Mouse (Mus musculus) cerebellum, adult 9-10 months (tissue): Measurements from ENCODE around the gene Ttyh3.

Experiments
- DNase-seq: peaks from one replicate; pipeline ENCODE4 v3.0.0; 2022

Gene Ttyh3

DNA sequence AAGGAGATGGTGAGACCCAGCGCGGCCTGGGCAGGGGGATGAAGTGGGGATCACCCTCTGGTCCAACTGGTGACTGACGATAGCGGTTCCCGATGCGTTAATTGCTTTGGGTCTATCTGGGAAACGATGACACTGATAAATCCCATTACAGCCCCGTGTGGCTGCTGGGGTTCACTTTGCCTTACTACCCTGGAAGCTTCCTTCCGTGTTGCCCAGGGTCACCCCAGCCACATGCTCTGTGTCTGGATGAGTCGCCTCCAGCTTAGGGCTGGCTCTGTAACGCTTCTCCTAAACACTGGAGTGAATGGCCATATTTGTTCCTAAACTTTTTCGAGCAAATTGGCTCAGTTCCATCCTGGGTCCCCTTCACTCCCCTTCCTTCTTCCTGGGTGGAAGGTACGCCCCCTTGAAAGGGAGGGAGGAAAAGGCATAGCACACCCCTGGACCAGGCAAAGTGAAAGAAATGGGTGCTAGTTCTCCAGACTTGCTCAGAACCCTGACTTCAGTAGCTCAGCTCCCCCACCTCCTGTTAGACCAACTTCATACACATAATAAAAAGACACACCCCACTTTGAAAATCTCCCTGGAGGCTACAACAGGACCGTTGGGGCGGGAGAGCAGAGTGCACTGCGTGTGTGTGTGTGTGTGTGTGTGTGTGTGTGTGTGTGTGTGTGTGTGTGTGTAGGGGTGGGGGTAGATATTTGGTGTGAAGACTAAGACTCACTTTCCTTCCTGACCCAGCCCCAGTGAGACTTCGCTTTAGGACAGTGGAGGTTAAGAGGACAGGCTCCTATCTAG lies 40.8 kb downstream of the Ttyh3 start:
- DNase-seq, result no peak

DNA sequence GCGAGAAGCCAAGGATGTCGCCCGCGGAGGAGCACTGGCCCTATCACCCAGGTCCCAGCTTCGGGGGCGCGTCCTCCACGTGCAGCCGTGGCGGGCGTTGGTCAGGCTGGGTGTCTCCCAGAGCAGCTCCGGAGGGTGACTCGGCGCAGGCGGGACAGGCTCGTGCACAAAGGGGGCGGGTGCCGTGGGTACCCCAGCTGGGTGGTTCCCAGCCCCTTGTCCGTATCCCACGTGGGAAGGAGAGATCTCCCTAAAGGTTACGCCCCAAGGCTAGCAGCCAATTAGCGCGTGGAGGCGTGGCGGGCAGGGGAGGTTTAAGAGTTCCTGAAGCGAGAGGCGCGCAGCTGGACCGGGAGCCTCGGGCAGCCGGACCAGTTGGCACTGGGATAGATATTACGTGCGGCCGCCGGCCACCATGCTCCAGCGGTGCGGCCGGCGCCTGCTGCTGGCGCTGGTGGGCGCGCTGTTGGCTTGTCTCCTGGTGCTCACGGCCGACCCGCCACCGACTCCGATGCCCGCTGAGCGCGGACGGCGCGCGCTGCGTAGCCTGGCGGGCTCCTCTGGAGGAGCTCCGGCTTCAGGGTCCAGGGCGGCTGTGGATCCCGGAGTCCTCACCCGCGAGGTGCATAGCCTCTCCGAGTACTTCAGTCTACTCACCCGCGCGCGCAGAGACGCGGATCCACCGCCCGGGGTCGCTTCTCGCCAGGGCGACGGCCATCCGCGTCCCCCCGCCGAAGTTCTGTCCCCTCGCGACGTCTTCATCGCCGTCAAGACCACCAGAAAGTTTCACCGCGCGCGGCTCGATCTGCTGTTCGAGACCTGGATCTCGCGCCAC lies 41.6 kb downstream of the Ttyh3 start, which contains the start of gene Lfng:
Lfng (plus strand) TSS at position 320 of the 835 bp plus-strand sequence.
- peak; percentile 36 for DNase-seq

DNA sequence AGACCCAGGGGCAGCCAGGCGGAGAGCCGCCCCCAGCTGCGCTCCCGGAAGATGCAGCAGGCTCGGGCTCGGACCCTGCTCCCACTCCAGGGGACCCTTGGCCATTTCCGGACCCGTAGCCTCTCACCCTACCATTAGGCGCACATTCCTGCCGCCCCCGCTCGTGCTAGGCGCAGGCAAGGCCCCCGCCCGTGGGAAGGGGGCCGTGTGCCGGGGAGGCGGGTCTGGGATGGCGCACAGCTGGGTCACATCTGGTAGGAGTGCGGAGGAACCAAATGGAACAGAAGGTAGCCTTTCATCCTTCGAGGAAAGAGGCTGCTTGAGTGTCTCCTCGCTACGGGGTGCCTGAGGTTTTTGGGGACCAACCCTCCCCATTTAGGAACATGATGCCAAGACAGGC lies 42.4 kb downstream of the Ttyh3 start:
- DNase-seq, result no peak

DNA sequence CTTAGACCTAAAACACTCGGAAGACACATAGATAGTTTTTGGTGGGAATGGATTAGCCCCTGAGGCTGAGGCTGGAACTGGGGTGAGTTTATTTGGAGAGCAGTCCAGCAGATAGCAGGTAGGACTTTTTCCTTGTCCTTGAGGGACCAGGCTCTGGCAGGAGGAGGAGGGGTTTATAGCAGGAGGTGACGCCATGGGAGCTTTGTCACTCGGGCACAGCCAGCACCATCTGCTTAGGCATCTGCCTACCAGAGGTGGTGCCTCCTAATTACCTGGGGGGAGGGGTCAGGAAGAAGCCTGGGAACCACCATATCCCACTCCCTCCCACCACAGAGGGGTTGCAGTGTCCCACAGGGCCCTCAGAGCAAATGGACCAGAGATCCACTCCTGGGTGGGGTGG lies 43.6 kb downstream of the Ttyh3 start:
- no peak for DNase-seq

DNA sequence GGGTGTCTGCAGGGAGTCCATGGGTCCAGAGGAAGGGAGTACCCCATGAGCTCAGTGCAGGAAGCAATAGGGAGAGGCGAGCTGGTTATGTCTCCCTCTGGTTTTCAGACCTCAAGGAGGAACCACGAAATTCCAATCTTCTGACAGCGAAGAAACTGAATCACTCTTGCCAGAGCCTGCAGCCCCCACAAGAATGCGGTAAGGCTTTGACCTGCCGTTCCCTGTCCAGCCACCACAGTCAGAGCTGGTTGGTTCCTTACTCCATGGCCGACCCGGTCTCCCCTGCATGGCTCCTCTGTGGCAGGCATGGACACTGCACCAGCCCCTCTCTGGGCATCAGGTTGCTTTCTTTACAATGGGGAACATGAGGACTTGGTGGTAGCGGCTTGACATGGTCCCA lies 44.4 kb downstream of the Ttyh3 start:
- DNase-seq, result no peak

DNA sequence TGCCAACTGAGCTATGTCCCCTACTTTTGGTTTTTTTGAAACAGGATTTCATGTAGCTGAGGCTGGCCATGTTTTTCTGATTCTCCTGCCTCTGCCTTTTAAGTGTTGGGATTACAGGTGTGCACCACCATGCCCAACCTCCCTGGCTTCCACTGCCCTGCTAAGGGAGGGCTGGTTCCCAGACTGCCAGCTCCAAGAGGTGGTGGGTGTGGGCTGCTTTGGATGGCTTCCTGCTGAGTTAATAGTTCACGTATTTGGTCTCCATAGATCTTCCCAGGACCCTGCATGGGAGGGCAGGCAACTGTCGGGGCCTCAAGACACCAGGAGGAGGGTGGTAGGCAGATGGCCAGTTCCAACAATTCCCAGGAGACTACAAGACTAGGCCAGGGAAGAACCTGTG lies 46.3 kb downstream of the Ttyh3 start:
- no peak for DNase-seq

DNA sequence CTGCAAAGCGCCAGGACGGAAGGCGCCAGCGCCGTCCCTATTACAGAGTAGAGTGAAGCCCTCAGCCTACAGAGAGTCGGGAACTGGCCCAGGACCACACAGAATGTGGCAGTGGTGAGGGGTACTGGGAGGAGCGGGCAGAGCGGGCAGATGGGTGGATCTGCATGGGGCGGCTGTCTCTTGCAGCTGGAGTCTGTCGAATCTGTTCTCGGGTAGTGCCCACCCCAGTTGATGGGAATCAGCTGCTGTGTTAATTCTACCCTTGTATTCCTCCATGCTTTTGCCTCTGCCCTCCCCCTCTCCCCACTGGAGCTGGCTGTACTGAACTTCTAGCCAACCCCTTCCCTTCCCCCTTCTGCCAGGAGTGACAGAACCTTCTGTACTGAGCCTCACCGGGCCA lies 47.1 kb downstream of the Ttyh3 start:
- DNase-seq, result no peak

DNA sequence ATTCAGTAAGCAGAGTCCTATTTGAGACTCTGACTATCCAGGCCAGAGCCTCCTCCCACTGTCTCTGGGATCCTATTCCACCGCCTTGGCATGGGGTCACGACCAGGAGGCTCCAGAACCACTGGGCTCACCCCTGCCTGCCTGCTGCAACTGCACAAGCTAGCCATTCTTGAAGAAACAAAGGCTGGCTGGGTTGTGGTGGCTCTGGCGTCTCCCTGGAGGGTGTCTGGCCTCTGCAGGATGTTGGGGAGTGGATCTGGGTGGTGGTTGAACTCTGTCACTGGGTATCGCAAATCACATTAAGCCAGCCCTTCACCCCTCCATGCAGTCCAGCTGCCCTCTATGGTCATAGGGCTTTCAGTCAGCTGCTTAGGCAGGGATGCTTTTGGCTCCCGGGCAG lies 48.9 kb downstream of the Ttyh3 start:
- DNase-seq, result no peak

DNA sequence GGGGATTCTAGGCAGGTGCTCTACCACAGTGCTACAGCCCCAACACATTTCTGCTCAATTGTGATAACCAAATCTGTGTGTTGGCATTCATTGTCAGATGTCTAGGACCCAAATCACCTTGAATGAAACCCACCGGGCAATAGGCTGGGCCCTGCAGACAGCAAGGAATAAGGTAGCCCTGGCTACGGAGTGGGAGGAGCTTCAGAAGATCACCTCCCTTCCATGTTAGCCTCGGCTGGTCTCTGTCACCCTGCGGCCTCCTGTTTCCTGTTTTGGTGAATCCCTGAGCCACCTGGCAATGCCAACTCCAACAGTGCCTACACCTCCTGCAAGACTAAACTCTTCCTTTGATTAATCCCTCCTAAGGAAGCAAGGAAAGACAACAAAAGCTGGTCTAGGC lies 51.0 kb downstream of the Ttyh3 start:
- no peak for DNase-seq

DNA sequence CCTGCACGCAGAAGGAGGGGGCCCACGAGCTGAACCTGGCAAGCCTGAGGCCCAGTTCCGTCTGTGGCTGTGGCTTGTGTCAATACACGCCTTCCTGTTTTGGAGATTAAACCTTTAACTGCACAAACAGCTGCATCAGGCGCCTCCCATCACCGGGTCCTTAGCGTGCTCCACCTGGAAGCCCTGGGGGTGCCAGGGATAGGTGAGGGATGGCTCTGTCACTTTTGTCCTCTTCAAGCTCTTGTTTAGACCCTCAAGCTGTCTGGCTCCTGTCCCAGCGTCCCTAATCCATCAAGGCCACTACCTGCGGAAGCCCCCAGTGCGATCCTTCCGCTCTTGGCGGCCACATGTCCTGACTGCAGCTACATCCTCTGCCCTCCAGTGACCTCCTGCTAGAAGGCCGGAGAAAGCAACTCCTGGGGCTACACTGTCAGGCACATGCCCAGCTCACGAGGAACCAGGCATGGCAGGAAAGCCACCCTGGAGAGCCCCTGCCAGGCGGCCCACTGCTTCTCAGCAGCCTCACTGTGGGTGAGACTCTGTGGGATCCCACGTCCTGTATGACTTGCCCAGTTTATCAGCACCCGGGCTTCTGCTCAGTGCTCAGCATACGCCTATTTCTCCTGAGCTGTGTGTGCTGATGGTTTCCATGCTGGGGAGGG lies 51.8 kb downstream of the Ttyh3 start:
- DNase-seq, result no peak

DNA sequence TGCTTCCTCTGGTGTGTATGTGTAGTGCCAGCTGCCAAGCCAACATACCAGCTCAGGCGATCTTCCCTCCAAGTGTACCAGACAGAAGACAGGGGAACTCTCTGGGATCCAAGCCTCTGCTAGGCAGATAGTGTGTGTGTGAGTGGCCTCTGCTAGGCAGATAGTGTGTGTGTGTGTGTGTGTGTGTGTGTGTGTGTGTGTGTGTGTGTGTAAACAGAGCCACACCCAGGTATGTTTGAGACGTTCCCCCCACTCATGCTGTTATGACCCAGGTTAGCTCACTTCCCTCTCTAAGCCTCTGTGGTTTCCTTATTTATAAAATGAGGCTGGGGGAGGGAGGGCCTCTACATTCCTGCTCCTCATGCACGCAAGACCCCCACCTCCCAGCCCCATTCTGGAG lies 52.4 kb downstream of the Ttyh3 start:
- no peak for DNase-seq

DNA sequence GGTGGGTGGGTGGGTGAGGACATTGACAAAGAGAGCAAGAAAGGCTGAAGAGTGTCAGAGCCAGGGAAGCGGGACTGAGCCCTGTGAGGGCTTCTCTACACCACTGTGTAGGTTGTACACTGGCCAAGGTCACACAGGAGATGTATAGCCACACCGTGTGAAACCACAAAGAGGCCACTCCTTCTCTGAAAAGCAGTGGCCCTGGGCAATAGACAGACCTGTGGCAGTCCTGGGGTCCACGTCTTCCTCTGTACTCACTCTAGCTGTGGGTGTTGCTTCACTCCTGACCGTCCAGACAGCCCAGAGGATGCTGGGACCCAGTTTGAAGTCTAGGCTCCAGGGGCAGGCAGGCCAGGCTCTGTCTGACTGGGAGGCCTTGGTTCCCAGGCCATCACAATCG lies 54.0 kb downstream of the Ttyh3 start:
- DNase-seq, result no peak

DNA sequence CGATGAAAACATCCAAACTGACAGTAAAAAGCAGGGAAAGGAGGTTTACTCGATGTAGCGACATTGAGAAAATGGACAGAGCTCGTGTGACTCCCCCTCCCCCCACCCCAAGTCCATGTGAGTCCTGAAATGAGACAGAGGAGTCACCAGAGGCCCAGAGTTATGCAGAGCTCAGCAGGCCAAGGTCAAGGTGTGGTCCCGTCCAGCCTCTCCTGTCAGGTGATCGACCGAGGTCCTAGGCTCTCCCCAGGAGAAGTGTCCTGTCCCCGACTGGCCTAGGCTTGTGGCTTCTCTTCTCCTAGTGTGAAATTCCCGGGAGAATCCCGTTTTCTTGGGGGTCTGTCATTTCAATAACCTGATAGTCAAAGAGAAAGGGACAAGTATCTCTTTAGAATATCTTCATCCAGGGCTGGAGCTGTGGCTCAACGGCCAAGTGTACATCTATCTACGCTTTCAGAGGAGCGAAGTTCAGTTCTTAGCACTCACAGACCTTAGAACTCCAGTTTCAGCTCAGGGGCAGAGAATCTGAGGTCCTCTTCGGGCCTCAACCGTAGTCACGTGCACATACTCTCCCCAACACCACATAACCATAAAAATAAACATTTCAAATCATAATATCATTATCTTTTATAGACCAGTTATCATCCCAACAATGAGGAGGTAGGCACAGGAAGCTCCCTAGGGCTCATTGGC lies 59.6 kb downstream of the Ttyh3 start:
- no peak for DNase-seq

DNA sequence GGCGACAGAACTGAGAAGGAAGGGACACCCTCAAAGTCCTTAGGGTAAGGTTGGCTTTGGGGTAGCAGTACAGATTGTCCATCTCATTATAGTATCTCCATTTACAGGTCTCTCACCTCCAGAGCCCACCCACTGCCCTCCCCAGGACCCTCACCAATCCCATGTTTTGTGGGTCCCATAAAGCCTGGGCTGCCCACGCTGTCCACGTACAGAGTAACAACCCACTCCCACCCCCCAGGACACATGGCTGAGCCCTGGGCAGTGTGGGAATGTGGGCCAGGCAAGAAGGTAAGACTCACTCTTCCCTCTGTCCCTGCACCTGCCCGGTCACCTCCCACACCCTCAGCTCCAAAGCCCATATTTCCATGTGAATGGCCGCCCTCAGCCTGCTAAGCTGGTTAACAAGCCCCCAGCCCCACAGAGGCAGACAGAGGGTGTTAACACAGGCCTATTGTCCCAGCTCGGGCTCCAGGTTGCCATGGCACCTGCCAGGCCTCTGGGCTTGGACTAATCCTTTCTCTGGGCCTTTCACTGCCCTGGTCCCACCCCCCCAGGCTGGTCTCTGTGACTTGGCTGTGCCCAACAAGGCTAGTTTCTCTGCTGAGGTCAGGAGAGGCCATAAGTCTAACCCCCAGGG lies 65.0 kb downstream of the Ttyh3 start:
- DNase-seq, result no peak

DNA sequence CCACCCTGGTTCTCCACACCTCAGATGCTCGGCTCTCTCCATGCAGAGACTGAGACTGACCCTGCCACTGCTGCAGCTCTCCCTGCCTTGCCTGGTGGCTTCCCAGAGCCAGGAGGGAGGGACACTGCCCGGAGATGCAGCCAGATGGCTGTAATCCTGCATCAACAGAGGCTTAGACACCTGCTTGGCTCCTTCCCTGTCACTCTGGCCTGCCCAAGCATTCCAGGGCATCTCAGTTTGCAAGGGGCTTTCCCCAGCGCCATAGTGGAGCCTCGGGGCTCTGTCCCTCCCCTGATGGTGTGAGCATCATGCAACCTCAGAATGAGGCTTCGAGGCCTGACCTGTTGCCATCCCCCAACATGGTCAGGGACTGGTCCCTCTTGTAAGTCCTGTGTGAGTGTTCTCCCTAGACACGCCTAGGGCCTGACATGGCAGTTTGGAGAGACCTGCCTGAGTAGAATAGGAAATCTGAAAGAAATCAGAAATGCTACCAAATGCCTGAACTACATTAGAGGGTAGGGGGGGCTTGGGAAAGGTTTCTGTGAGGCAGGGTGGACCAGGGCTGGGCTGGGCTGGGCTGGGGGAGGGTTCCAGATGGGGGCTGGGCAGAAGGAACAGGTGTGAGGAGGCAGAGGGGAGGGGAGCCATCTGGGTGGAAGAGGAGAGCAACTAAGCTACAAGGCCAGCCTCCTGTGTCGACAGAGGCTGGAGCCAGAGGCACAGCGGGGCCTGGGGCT lies 65.7 kb downstream of the Ttyh3 start:
- no peak for DNase-seq

DNA sequence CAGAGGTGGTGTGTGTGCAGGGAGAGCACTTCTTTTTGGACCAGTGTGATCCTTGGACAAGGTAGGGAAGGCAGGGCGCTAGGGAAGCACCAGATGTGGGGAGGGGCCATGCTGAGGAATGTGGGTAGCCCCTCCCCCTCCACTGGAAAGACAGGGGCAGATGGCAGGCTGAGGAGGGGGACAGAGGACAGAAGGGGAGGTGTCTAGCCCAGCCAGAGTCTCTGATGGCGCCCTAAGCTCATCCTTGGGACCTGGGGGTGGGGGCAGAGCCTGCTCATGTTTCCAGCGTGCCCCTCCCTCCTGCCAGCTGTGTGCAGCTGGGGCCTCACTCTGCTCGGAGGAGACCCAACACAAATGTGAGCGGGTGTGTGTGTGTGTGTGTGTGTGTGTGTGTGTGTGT lies 67.3 kb downstream of the Ttyh3 start:
- no peak for DNase-seq

DNA sequence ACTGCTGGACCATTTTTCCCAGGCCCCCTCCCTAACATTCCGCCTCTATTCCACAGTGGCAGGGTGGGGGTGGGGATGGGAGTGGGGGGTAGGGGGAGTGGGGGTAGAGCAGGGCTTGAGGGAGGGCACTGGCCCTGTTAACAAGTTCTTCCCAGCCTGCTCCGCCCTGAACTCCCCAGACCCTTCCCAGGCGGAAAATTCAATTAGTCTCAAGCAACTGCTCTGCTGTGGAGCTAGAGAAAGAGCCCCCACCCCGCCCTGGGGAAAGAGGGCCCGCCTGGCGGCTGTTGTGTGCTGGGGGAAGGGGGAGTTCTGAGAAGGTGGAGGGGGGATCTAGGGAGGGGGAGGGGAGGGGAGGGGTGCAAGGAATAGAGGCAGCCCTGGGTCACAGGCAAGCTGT lies 69.1 kb downstream of the Ttyh3 start:
- no peak for DNase-seq

DNA sequence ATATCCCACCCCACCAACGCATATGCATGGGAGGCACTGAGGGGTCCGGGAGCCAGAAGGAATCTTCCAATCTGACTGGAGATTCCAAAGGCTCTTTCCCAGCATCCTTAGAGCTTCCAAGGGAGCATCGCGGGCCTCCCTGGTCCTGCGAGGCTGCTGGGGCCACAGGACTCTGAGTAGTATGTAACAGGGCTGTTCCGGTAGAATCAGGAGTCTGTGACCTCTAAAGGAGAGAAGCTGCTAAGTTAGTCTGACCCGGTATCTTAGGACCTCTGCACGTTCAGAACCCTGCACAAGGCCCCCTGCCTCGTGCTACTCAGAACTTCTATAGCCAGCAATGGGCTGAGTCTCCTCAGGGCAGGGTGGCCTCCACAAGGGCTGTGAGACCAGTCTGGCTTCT lies 69.6 kb downstream of the Ttyh3 start:
- DNase-seq, result no peak

DNA sequence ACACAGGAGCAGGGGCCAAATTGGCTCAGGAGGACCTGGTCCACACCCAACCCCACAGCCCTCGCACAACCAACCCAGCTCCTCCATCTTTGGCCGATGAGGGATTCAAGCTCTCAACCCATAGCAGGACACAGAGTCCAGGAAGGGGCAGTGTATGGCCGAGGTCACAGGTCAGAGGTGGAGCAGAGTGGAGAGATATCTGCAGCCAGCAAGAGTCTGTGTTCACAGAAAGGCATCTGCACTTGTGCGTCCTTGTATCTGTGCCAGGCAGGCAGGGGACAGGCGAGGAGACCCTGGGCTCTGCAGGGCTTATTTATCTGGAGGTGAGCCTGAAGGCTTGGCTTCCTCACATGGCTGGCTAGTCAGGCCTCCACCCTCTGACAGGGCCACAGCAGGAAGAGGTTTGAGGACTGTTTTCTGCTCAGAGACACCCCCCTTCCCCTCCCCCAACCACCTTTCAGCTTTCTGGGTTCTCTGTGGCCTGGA lies 73.4 kb downstream of the Ttyh3 start:
- DNase-seq, result no peak

DNA sequence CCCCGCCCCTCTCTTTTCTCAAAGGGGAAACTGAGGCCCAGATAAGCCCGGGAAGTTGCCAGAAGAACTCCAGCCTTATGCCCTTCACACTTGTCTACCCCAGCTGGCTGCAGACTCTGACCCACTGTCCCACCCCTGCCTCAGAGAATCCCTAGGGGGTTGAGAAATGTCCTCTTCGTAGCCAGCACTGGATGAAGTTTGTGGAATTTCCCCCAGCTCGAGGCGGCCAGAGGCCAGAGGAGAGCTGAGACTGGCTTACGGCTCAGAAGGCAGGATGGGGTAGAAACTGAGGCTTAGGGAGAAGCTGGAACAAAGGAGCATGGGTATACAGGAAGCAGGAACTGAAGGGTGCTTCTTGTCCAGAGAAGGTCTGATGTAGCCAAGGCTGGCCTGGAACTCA lies 76.2 kb downstream of the Ttyh3 start:
- no peak for DNase-seq

DNA sequence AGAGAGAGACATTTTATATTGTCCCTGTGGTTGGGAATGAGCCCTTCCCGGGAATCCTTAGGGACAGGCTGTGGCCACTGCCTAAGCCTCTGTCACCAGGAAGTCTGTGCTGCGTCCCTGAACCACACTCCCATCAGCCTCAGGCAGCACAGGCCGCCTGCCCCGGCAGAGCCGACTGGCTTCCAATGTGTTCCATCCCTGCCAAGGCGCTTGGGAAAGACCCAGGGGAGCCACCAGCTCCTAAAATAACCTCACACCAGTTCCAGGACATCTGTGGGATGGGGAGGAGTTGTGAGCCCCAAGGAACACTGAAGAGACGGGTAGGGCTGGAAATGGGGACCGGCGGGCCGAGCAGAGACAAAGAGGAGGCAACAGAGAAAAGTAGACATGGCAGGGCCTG lies 77.2 kb downstream of the Ttyh3 start:
- no peak for DNase-seq

DNA sequence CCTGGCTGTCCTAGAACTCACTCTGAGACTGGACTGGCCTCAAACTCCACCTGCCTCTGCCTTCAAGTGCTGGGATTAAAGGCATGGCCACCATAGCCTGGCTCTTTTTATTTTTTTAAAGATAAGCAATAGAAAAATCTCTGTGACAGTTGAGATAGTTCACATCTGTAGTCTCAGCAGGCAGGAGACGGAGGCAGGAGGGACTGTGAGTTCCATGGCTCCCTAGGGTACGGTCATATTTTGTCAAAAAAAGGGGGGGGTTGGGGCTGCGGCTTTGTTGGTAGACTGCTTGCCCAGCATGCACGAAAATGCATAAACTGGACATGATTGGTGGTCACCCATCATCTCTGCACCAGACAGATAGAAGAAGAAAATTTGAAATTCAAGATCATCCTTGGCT lies 77.6 kb downstream of the Ttyh3 start:
- no peak for DNase-seq
